Mouse (Mus musculus) CH12.LX (cell line): ENCODE measurements at regions not wholly inside any gene's neighbourhood (a gene's known extent, or its start where the extent isn't known, plus 50 kb on each side); places are given as distances from the start of the nearest gene placed in this dataset.
A peak's percentile ranks its signal among the peaks of the same experiment; 100 is the strongest.

Source experiments
- DNase-seq: peaks from one replicate; pipeline ENCODE4 v3.0.0-alpha.2; 2013; ENCODE audit errors: extremely low read depth
- H3K27ac ChIP-seq: 2 replicates; pipeline ENCODE4 v1.5.1; 2012; ENCODE audit warnings: low read depth, mild to moderate bottlenecking, control low read depth, moderate library complexity; ENCODE audit not compliant: insufficient read depth
- H3K27me3 ChIP-seq: replicated peaks from 2 replicates; pipeline ENCODE3; 2012; ENCODE audit warnings: inconsistent platforms
- H3K36me3 ChIP-seq, 2 experiments: replicated peaks in 1 of 2; 2 replicates each; pipeline versions ENCODE3 to v1.6.1; 2012; ENCODE audit warnings: inconsistent platforms in 1 of 2, low read length in 1 of 2, mild to moderate bottlenecking in 1 of 2, mixed read lengths in 1 of 2, moderate library complexity in 1 of 2; ENCODE audit not compliant: control insufficient read depth in 1 of 2, insufficient read depth in 1 of 2
- H3K4me1 ChIP-seq, 2 experiments: 2 replicates each; pipeline ENCODE4 v1.6.1; 2012; ENCODE audit warnings: inconsistent platforms in 1 of 2, moderate library complexity in 1 of 2; ENCODE audit not compliant: insufficient read depth in 2 of 2, control insufficient read depth in 1 of 2
- H3K4me2 ChIP-seq: 2 replicates; pipeline ENCODE4 v1.6.1; 2012; ENCODE audit warnings: low read depth, mild to moderate bottlenecking, control low read depth; ENCODE audit not compliant: poor library complexity, insufficient read depth, severe bottlenecking
- H3K4me3 ChIP-seq, 3 experiments: fragments of 150-350 bp in 1 of 3; sonication (generic) in 1 of 3; replicated peaks in 1 of 3; 2 replicates each; pipeline versions ENCODE3 to v1.5.1; 2011 to 2012; ENCODE audit warnings: low read depth in 2 of 3, low read length in 2 of 3, mild to moderate bottlenecking in 2 of 3, moderate library complexity in 2 of 3, control low read depth in 1 of 3, improper control_type of control experiment in 1 of 3, inconsistent platforms in 1 of 3, mixed read lengths in 1 of 3; ENCODE audit not compliant: poor library complexity in 1 of 3
- H3K79me2 ChIP-seq: replicated peaks from 2 replicates; pipeline ENCODE4 v1.6.1; 2012; ENCODE audit warnings: mild to moderate bottlenecking, moderate library complexity; ENCODE audit not compliant: control insufficient read depth, poor library complexity, insufficient read depth, severe bottlenecking; ENCODE audit errors: extremely low read depth
- H3K9ac ChIP-seq: 2 replicates; pipeline ENCODE4 v1.6.1; 2012; ENCODE audit warnings: low read depth, mild to moderate bottlenecking, control low read depth, moderate library complexity; ENCODE audit not compliant: insufficient read depth
- H3K9me3 ChIP-seq: replicated peaks from 2 replicates; pipeline ENCODE3; 2012; ENCODE audit warnings: low read length, inconsistent platforms, mixed read lengths
- BHLHE40 ChIP-seq: IDR thresholded peaks from 2 replicates; pipeline ENCODE4 v1.6.1; 2011; ENCODE audit warnings: mild to moderate bottlenecking, low read depth, low read length, improper control_type of control experiment
- CTCF ChIP-seq, 2 experiments: IDR thresholded peaks in 1 of 2; conservative IDR thresholded peaks in 1 of 2; 2 replicates each; pipeline ENCODE4 v1.5.1; 2011 to 2012; ENCODE audit warnings: low read depth in 2 of 2, low read length in 2 of 2, improper control_type of control experiment in 1 of 2, inconsistent platforms in 1 of 2, mild to moderate bottlenecking in 1 of 2, moderate library complexity in 1 of 2
- ELF1 ChIP-seq: IDR thresholded peaks from 2 replicates; pipeline ENCODE4 v1.6.1; 2014; ENCODE audit warnings: low read depth, mild to moderate bottlenecking, inconsistent platforms, low read length, improper control_type of control experiment
- EP300 ChIP-seq: IDR thresholded peaks from 2 replicates; pipeline ENCODE4 v1.6.1; 2011; ENCODE audit warnings: low read length, improper control_type of control experiment
- GABPA ChIP-seq: IDR thresholded peaks from 2 replicates; pipeline ENCODE4 v1.6.1; 2012; ENCODE audit warnings: low read depth, low read length, improper control_type of control experiment, inconsistent platforms; ENCODE audit not compliant: insufficient replicate concordance
- IRF4 ChIP-seq: IDR thresholded peaks from 2 replicates; pipeline ENCODE4 v1.6.1; 2014; ENCODE audit warnings: low read depth, mild to moderate bottlenecking, inconsistent platforms, low read length, improper control_type of control experiment
- KAT2A ChIP-seq: IDR thresholded peaks from 2 replicates; pipeline ENCODE4 v1.6.1; 2012; ENCODE audit warnings: low read length, improper control_type of control experiment, inconsistent platforms; ENCODE audit not compliant: insufficient replicate concordance
- MAFK ChIP-seq: IDR thresholded peaks from 2 replicates; pipeline ENCODE4 v1.6.1; 2011; ENCODE audit warnings: low read length, improper control_type of control experiment; ENCODE audit not compliant: insufficient replicate concordance
- MAX ChIP-seq: IDR thresholded peaks from 2 replicates; pipeline ENCODE4 v1.6.1; 2011; ENCODE audit warnings: low read length, improper control_type of control experiment
- MXI1 ChIP-seq: IDR thresholded peaks from 2 replicates; pipeline ENCODE4 v1.6.1; 2011; ENCODE audit warnings: mild to moderate bottlenecking, low read depth, low read length, improper control_type of control experiment
- NRF1 ChIP-seq: IDR thresholded peaks from 2 replicates; pipeline ENCODE4 v1.6.1; 2014; ENCODE audit warnings: low read depth, mild to moderate bottlenecking, inconsistent platforms, low read length, improper control_type of control experiment, moderate library complexity
- PAX5 ChIP-seq: IDR thresholded peaks from 2 replicates; pipeline ENCODE4 v1.6.1; 2012; ENCODE audit warnings: low read length, inconsistent platforms, mixed read lengths
- SIN3A ChIP-seq: IDR thresholded peaks from 2 replicates; pipeline ENCODE4 v1.6.1; 2012; ENCODE audit warnings: low read length, improper control_type of control experiment, inconsistent platforms
- TCF12 ChIP-seq: IDR thresholded peaks from 2 replicates; pipeline ENCODE4 v1.6.1; 2014; ENCODE audit warnings: low read depth, mild to moderate bottlenecking, inconsistent platforms, low read length, improper control_type of control experiment
- USF2 ChIP-seq: conservative IDR thresholded peaks from 2 replicates; pipeline ENCODE4 v1.6.1; 2011; ENCODE audit warnings: low read depth, low read length, improper control_type of control experiment
- ZC3H11A ChIP-seq: IDR thresholded peaks from 2 replicates; pipeline ENCODE4 v1.6.1; 2012; ENCODE audit warnings: low read depth, mild to moderate bottlenecking, inconsistent platforms, low read length, improper control_type of control experiment
- ZMIZ1 ChIP-seq: IDR thresholded peaks from 2 replicates; pipeline ENCODE4 v1.6.1; 2012; ENCODE audit warnings: low read depth, mild to moderate bottlenecking, inconsistent platforms, low read length, improper control_type of control experiment
- ZNF384 ChIP-seq: IDR thresholded peaks from 2 replicates; pipeline ENCODE4 v1.6.1; 2012; ENCODE audit warnings: low read depth, low read length, improper control_type of control experiment, inconsistent platforms
- dilution Hi-C: fragments of 300-500 bp; cut with MboI; formaldehyde crosslinking; loops from 2 replicates; pipeline ENCODE4 v1.14.3; 2020; ENCODE audit warnings: low sequenced_read_pairs; ENCODE audit not compliant: extremely low pct_unique_long_range_greater_than_20kb, extremely low pct_ligation_motif_present
- in situ Hi-C: fragments of 300-500 bp; cut with MboI; formaldehyde crosslinking; loops from 3 replicates; pipeline ENCODE4 v1.14.3; 2019; ENCODE audit warnings: low sequenced_read_pairs, low pct_ligation_motif_present, low pct_unique_long_range_greater_than_20kb, mixed read lengths

GRCm38 (mm10) chr3:143947938-143948267 lies 257.1 kb downstream of the Lmo4 start:
- Histone ChIP-seq H3K4me3 (no peak overlapping the region), H3K4me2 (no peak overlapping the region), H3K79me2 (no peaks in the 10 kb centered on the region), H3K9me3 (no peaks in the 10 kb centered on the region), H3K4me1 (peaks cover 3 to 11% of the 10 kb centered on the region in 2 experiments; a peak in 3 of 4 replicates), H3K36me3 (no peaks in the 10 kb centered on the region), H3K9ac (no peak overlapping the region), H3K27me3 (no peaks in the 10 kb centered on the region), H3K27ac (no peak overlapping the region)
- dilution Hi-C loops (no loop called here), in situ Hi-C loops (no loop called here)
- no peak for DNase-seq
- TF ChIP-seq ZC3H11A (no peak), ZMIZ1 (no peak), MAX (no peak), USF2 (no peak), TCF12 (no peak), IRF4 (no peak), GABPA (no peak), MXI1 (no peak), MAFK (no peak), CTCF (conservative IDR thresholded peaks at IDR 0.05 in 1 of 2, IDR thresholded peaks at IDR 0.05 in 1 of 2; ENCODE audit: low read depth in 2 of 2, low read length in 2 of 2) (no peak), KAT2A (no peak), ELF1 (no peak), EP300 (no peak), BHLHE40 (no peak), SIN3A (no peak), PAX5 (no peak), NRF1 (no peak)

DNA sequence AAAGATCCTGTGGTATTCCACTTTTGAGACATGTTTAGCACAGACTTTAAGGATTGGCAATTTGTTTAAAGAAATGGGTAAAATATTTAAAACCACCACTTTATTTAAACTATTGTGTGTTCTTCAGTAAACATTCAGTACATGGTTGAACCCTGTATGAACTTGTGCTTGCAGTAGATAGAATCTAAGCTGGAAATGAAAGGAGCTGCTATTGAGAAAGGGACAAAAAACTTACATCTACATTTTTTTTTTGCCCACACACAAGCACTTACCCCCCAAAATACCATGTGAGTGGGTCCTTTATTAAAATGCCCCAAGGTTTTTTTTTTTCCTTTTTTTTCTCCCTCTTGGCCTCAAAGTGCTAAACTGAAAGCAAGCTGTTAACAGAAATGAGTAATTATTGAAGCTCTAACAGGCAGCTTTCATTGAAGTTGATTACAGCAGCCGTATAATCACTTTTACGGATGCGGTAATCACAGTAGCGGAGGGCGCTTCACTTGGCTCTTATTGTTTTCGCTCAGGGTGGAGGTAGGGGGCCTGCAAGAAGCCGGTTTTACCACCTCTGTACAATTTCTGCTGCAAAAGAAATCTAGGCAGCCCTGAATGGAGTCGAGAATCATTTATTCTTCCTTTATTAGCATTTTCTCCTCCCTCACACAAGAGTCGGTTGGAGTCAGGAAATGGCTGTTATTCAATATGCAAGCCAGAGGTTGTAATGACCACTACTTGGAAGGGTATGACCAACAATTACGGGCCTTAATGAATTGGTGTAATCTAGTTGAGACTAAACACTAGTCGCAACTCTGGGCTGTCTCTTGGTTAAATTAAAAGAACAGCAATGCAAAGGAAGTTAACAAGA lies 257.7 kb downstream of the Lmo4 start:
- in situ Hi-C loops: no loop called here
- Histone ChIP-seq H3K27me3 (no peaks in the 10 kb centered on the region), H3K9ac (no peak overlapping the region), H3K27ac (no peak overlapping the region), H3K4me1 (peaks cover 3 to 11% of the 10 kb centered on the region in 2 experiments; a peak in 3 of 4 replicates), H3K9me3 (no peaks in the 10 kb centered on the region), H3K36me3 (no peaks in the 10 kb centered on the region), H3K79me2 (no peaks in the 10 kb centered on the region), H3K4me2 (no peak overlapping the region), H3K4me3 (no peak overlapping the region)
- dilution Hi-C loops: no loop called here
- no peak for DNase-seq
- TF ChIP-seq IRF4 (no peak), ZNF384 (peak; percentile 42; the same call in 1 of the 2 replicates)
